Mouse (Mus musculus) limb, embryonic 14.5 days (tissue): Measurements from ENCODE around the gene Iffo1. TPM values are rescaled to one million over a fixed set of nuclear protein-coding genes. Genes with fewer than 3 reads are reported as not detected.

Experiments
- ATAC-seq: fragments of 200-750 bp; cut with Nextera tagmentation; 2 replicates; pipeline ENCODE4 v1.8.0; 2017; ENCODE audit warnings: low read depth, moderate number of reproducible peaks, moderate TSS enrichment; ENCODE audit not compliant: low FRiP score
- DNase-seq: peaks from one replicate; pipeline ENCODE4 v3.0.0-alpha.2; 2015; ENCODE audit warnings: low spot score
- H3K27ac ChIP-seq: fragments of 300-500 bp; sonication (generic); replicated peaks from 2 replicates; pipeline ENCODE4 v1.5.1; 2014; ENCODE audit warnings: low read depth, mild to moderate bottlenecking, low read length, moderate library complexity, mixed read lengths
- H3K27me3 ChIP-seq: fragments of 300-500 bp; sonication (generic); 2 replicates; pipeline ENCODE4 v1.6.1; 2014; ENCODE audit warnings: low read length, mixed read lengths; ENCODE audit not compliant: control insufficient read depth, insufficient read depth
- H3K36me3 ChIP-seq: fragments of 300-500 bp; sonication (generic); 2 replicates; pipeline ENCODE4 v1.6.1; 2014; ENCODE audit warnings: mild to moderate bottlenecking, low read length, moderate library complexity, mixed read lengths; ENCODE audit not compliant: control insufficient read depth, insufficient read depth
- H3K4me1 ChIP-seq: fragments of 300-500 bp; sonication (generic); 2 replicates; pipeline ENCODE4 v1.6.1; 2014; ENCODE audit warnings: antibody characterized with exemption, low read length, mixed read lengths; ENCODE audit not compliant: control insufficient read depth, insufficient read depth
- H3K4me2 ChIP-seq: fragments of 300-500 bp; sonication (generic); replicated peaks from 2 replicates; pipeline ENCODE4 v1.6.1; 2014; ENCODE audit warnings: low read depth, mild to moderate bottlenecking, low read length, moderate library complexity; ENCODE audit not compliant: severe bottlenecking
- H3K4me3 ChIP-seq: fragments of 300-500 bp; sonication (generic); replicated peaks from 2 replicates; pipeline ENCODE4 v1.5.1; 2014; ENCODE audit warnings: low read length
- H3K9ac ChIP-seq: fragments of 300-500 bp; sonication (generic); 2 replicates; pipeline ENCODE4 v1.6.1; 2014; ENCODE audit warnings: mild to moderate bottlenecking, low read depth, low read length, moderate library complexity; ENCODE audit not compliant: severe bottlenecking
- H3K9me3 ChIP-seq: fragments of 300-500 bp; sonication (generic); 2 replicates; pipeline ENCODE4 v1.6.1; 2016; ENCODE audit warnings: low read length; ENCODE audit not compliant: control insufficient read depth
- POLR2A ChIP-seq: fragments of 200-500 bp; IDR thresholded peaks from 2 replicates; pipeline ENCODE4 v1.8.0; 2012; ENCODE audit warnings: inconsistent platforms, mild to moderate bottlenecking, moderate library complexity, borderline replicate concordance; ENCODE audit not compliant: insufficient read depth, insufficient read length; ENCODE audit errors: extremely low read depth
- WGBS: fragments of 180-500 bp; shearing (Covaris S2); extraction: QIAGEN DNeasy Blood & Tissue Kit; methylation state at CpG from one replicate; pipeline ENCODE4 v1.1.7; 2014; 5-methylcytosine and 5-hydroxymethylcytosine counted together
- polyA plus RNA-seq, 2 experiments: library from polyadenylated mRNA; depleted of rRNA in 1 of 2; stranded (reverse) in 1 of 2; unstranded in 1 of 2; fragments of >200 nt; fragmentation: Nextera tagmentation in 1 of 2; extraction: Ambion mirVana in 1 of 2; gene quantifications; 2 replicates each; pipeline versions ENCODE4 v1.2.1 to v1.2.3; 2012 to 2014

Iffo1 gene
- polyA plus RNA-seq, 2 experiments, result 34.1 to 64.7 TPM

DNA sequence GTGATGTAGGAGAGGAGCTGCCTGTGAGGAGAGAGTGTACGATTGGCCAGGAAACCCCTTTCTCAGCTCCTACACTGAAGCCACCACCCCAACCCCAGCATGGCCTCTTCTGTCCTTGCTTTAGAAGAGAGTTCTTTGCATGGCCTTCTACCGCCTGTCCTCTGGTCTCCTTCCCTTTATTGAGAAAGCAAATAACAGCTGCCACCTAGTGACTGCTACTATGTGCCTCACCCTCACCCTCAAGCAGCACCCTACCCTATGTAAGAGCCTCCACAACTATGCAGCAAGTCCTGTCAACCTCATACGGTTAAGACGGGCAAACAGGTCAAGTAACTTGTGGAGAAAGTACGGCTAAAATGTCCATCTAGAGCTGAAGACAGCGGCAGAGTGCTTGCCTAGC, 25.2 kb downstream of the Iffo1 start:
- H3K36me3 ChIP-seq, result peaks cover 79% of the 10 kb centered on the region
- whole genome bisulfite sequencing, result 79% methylated on average over 6 of the region's 6 CpGs
- TF ChIP-seq POLR2A, result no peak
- no peak overlapping the region for H3K4me3 ChIP-seq
- H3K4me1 ChIP-seq, result peaks cover 16% of the 10 kb centered on the region
- DNase-seq (no peak), ATAC-seq (no peak)
- no peak overlapping the region for H3K4me2 ChIP-seq
- H3K27me3 ChIP-seq, result no peaks in the 10 kb centered on the region
- no peak overlapping the region for H3K27ac ChIP-seq
- H3K9ac ChIP-seq, result no peak overlapping the region
- no peaks in the 10 kb centered on the region for H3K9me3 ChIP-seq

DNA sequence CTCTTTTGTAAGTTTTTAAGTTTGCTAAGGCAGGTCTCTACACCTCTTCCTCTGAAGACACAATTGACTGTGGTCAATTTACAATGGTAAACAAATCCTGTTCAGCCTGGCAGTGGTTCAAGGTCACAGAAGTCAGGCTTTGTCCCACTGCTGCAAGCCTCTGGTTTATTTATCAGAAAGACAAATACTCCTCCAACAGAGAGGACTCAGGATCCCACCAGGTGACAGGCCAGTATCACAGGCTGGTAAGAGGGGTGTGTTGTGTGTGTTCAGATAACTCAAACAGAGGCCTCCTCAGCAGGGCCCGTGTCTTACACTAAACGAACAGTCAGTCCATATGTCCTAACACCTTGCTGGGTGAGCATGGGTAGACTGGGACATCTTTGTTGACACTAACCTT, 27.4 kb downstream of the Iffo1 start:
- Histone ChIP-seq H3K4me2 (no peak overlapping the region), H3K9me3 (no peaks in the 10 kb centered on the region), H3K27me3 (no peaks in the 10 kb centered on the region), H3K27ac (no peak overlapping the region), H3K9ac (no peak overlapping the region), H3K4me3 (no peak overlapping the region), H3K36me3 (peaks cover 97% of the 10 kb centered on the region), H3K4me1 (peaks cover 3% of the 10 kb centered on the region)
- ATAC-seq (no peak), DNase-seq (no peak)
- no peak for TF ChIP-seq POLR2A
- 89% methylated on average over 2 of the region's 2 CpGs for WGBS

DNA sequence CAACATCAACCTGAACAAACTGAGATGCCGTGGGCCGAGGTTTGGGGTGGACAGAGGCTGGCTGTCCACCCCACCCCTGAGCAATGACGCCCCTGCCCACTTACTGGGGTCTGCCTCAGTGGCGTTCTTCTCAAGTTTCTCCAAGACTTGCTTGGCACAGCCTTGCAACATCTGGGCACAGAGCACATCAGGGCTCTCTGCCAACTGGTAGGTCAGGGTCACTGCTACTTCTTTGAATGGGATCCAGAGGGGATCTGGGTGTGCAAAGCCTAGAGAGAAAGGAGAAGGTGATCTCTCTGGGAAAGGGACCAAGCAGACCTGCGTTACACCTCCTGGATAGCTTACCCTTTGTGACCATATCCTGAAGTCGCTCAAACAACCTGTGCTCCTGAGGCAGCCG, 28.2 kb downstream of the Iffo1 start:
- ATAC-seq, result no peak

DNA sequence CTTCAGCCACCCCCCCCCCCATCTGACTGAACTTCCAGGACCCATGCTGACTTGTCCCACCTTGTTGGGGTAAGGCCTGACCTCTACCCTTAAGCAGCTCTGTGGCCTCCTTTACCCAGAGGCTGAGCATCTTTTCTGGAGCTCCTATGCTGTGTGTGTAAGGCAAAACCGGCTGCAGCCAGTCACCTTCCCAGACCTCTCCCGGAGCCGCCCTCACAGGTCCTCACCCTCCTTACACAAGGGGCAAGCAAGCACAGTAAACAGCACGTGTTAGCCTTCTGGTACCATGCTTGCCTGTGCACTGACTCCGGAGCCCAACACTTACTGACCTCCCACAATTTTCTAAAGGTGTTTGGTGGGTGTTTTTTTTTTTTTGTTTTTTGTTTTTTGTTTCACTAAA, 30.4 kb downstream of the Iffo1 start:
- TF ChIP-seq POLR2A, result no peak
- no peaks in the 10 kb centered on the region for H3K4me1 ChIP-seq
- H3K4me3 ChIP-seq, result no peak overlapping the region
- DNase-seq (no peak), ATAC-seq (no peak)
- no peak overlapping the region for H3K27ac ChIP-seq
- peaks cover 95% of the 10 kb centered on the region for H3K36me3 ChIP-seq
- H3K9me3 ChIP-seq, result no peaks in the 10 kb centered on the region
- no peak overlapping the region for H3K9ac ChIP-seq
- WGBS, result 96% methylated on average over 5 of the region's 5 CpGs
- no peaks in the 10 kb centered on the region for H3K27me3 ChIP-seq
- H3K4me2 ChIP-seq, result no peak overlapping the region

More for the DNA sequence above, 28.2 kb downstream of the Iffo1 start:
- Histone ChIP-seq H3K4me3 (no peak overlapping the region), H3K36me3 (peaks cover 97% of the 10 kb centered on the region), H3K27me3 (no peaks in the 10 kb centered on the region), H3K4me1 (no peaks in the 10 kb centered on the region), H3K27ac (no peak overlapping the region), H3K9me3 (no peaks in the 10 kb centered on the region), H3K4me2 (no peak overlapping the region), H3K9ac (no peak overlapping the region)
- no peak for TF ChIP-seq POLR2A
- WGBS, result 94% methylated on average over 7 of the region's 7 CpGs
- DNase-seq, result no peak

DNA sequence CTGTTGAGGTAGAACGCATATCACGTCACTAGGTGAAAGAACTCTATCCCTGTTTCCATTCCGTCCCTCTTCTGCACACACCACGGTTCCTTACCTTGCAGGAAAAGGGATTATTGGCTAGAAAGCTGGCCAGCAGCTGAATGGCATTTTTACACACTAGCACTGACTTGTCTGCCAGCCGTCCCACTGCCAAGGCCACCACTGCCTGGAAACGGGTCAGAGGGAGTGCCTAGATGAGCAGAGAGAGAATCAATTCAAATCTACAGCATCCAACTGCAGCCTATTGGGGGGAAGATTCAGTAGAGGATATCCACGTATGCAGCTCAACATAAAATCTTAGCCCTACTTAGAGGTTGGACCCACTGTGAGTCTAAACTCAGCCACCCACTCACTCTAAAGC, 34.6 kb downstream of the Iffo1 start:
- Histone ChIP-seq H3K36me3 (peaks cover 98% of the 10 kb centered on the region), H3K27me3 (no peaks in the 10 kb centered on the region), H3K4me2 (no peak overlapping the region), H3K27ac (no peak overlapping the region), H3K9ac (no peak overlapping the region), H3K4me1 (no peaks in the 10 kb centered on the region), H3K4me3 (no peak overlapping the region), H3K9me3 (no peaks in the 10 kb centered on the region)
- WGBS, result 90% methylated on average over 7 of the region's 7 CpGs
- ATAC-seq, result no peak
- TF ChIP-seq POLR2A, result no peak
- DNase-seq, result no peak

DNA sequence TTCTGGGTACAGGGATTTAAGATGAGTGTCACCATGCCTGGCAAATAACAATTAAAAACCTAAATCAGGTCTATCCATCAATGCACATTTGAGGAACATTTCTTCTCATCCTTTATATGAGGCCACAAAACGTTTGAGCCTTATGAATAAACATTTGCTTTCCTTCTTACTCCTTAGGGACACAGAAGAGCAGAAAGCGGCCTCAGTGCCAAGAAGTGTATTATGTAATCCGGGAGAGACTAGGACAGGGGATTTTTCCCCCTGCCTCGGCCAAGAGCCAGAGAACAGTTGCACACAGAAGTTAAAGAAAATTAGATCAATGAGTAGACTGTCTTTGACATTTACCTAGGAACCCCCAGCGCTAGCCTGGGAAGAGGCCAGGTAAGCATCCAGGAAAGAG, 37.1 kb downstream of the Iffo1 start:
- Histone ChIP-seq H3K4me3 (no peak overlapping the region), H3K36me3 (peaks cover 98% of the 10 kb centered on the region), H3K4me2 (no peak overlapping the region), H3K9ac (no peak overlapping the region), H3K9me3 (no peaks in the 10 kb centered on the region), H3K27ac (no peak overlapping the region), H3K27me3 (no peaks in the 10 kb centered on the region), H3K4me1 (no peaks in the 10 kb centered on the region)
- 89% methylated on average over 5 of the region's 5 CpGs for WGBS
- TF ChIP-seq POLR2A, result no peak
- no peak for ATAC-seq
- no peak for DNase-seq
